Mouse (Mus musculus) MEL (cell line): Measurements from ENCODE around the gene Itga11. TPM values are rescaled to one million over a fixed set of nuclear protein-coding genes. Genes with fewer than 3 reads are reported as not detected.

Source experiments
- DNase-seq: peaks from one replicate; pipeline ENCODE4 v3.0.0; 2011; ENCODE audit warnings: low read depth, low spot score
- H3K27ac ChIP-seq: 2 replicates; pipeline ENCODE4 v1.5.1; 2012; ENCODE audit warnings: low read depth, mild to moderate bottlenecking, control low read depth, low read length, moderate library complexity; ENCODE audit not compliant: control insufficient read depth
- H3K27me3 ChIP-seq, 2 experiments: fragments of 150-350 bp in 1 of 2; sonication (generic) in 1 of 2; 2 replicates each; pipeline ENCODE4 v1.6.1; 2012; ENCODE audit warnings: low read length in 2 of 2, mild to moderate bottlenecking in 2 of 2, improper control_type of control experiment in 1 of 2, moderate library complexity in 1 of 2; ENCODE audit not compliant: insufficient read depth in 2 of 2, control insufficient read depth in 1 of 2
- H3K36me3 ChIP-seq, 2 experiments: 2 replicates each; pipeline ENCODE4 v1.6.1; 2012 to 2014; ENCODE audit warnings: low read length in 2 of 2, improper control_type of control experiment in 1 of 2, inconsistent platforms in 1 of 2, mild to moderate bottlenecking in 1 of 2; ENCODE audit not compliant: insufficient read depth in 2 of 2, control insufficient read depth in 1 of 2
- H3K4me1 ChIP-seq, 2 experiments: fragments of 150-350 bp in 1 of 2; sonication (generic) in 1 of 2; 2 replicates each; pipeline ENCODE4 v1.6.1; 2012; ENCODE audit warnings: low read length in 2 of 2, improper control_type of control experiment in 1 of 2, mild to moderate bottlenecking in 1 of 2; ENCODE audit not compliant: insufficient read depth in 2 of 2, control insufficient read depth in 1 of 2
- H3K4me3 ChIP-seq, 2 experiments: fragments of 150-350 bp in 1 of 2; sonication (generic) in 1 of 2; 2 replicates each; pipeline ENCODE4 v1.5.1; 2012; ENCODE audit warnings: low read depth in 2 of 2, low read length in 2 of 2, mild to moderate bottlenecking in 2 of 2, moderate library complexity in 2 of 2, control low read depth in 1 of 2, improper control_type of control experiment in 1 of 2; ENCODE audit not compliant: control insufficient read depth in 1 of 2, insufficient read depth in 1 of 2
- H3K79me2 ChIP-seq: 2 replicates; pipeline ENCODE4 v1.6.1; 2012; ENCODE audit warnings: mild to moderate bottlenecking, low read length, moderate library complexity; ENCODE audit not compliant: control insufficient read depth, poor library complexity, insufficient read depth
- H3K9ac ChIP-seq: 2 replicates; pipeline ENCODE4 v1.6.1; 2012; ENCODE audit warnings: low read depth, mild to moderate bottlenecking, control low read depth, low read length, moderate library complexity; ENCODE audit not compliant: control insufficient read depth, poor library complexity, severe bottlenecking
- H3K9me3 ChIP-seq: fragments of 150-350 bp; sonication (generic); replicated peaks from 2 replicates; pipeline ENCODE4 v1.6.1; 2012; ENCODE audit warnings: mild to moderate bottlenecking, low read length, improper control_type of control experiment, moderate library complexity; ENCODE audit not compliant: insufficient read depth
- CHD1 ChIP-seq: IDR thresholded peaks from 2 replicates; pipeline ENCODE4 v1.6.1; 2012; ENCODE audit warnings: low read depth, mild to moderate bottlenecking, inconsistent platforms, low read length, improper control_type of control experiment
- CTCF ChIP-seq, 3 experiments: IDR thresholded peaks in 2 of 3; conservative IDR thresholded peaks in 1 of 3; 2 replicates each; pipeline ENCODE4 v1.5.1; 2011 to 2012; ENCODE audit warnings: low read length in 3 of 3, low read depth in 2 of 3, mild to moderate bottlenecking in 2 of 3, improper control_type of control experiment in 1 of 3, inconsistent platforms in 1 of 3, mixed read lengths in 1 of 3, moderate library complexity in 1 of 3; ENCODE audit not compliant: control insufficient read depth in 1 of 3, insufficient read depth in 1 of 3, poor library complexity in 1 of 3, severe bottlenecking in 1 of 3
- E2F4 ChIP-seq: IDR thresholded peaks from 2 replicates; pipeline ENCODE4 v1.6.1; 2011; ENCODE audit warnings: low read depth, low read length, improper control_type of control experiment, borderline replicate concordance
- EP300 ChIP-seq, 2 experiments: IDR thresholded peaks; 2 replicates each; pipeline ENCODE4 v1.6.1; 2011; ENCODE audit warnings: improper control_type of control experiment in 2 of 2, low read length in 2 of 2, low read depth in 1 of 2, mild to moderate bottlenecking in 1 of 2
- GATA1 ChIP-seq: IDR thresholded peaks from 2 replicates; pipeline ENCODE4 v1.6.1; 2011; ENCODE audit warnings: low read depth, low read length, improper control_type of control experiment
- HCFC1 ChIP-seq: IDR thresholded peaks from 2 replicates; pipeline ENCODE4 v1.6.1; 2012; ENCODE audit warnings: low read depth, mild to moderate bottlenecking, inconsistent platforms, low read length, improper control_type of control experiment, moderate library complexity
- KAT2A ChIP-seq: conservative IDR thresholded peaks from 2 replicates; pipeline ENCODE4 v1.6.1; 2012; ENCODE audit warnings: low read depth, low read length, improper control_type of control experiment, inconsistent platforms
- MAFK ChIP-seq: IDR thresholded peaks from 2 replicates; pipeline ENCODE4 v1.6.1; 2011; ENCODE audit warnings: low read depth, mild to moderate bottlenecking, low read length, improper control_type of control experiment, borderline replicate concordance
- MAX ChIP-seq: IDR thresholded peaks from 2 replicates; pipeline ENCODE4 v1.6.1; 2011; ENCODE audit warnings: low read length, improper control_type of control experiment
- MAZ ChIP-seq: IDR thresholded peaks from 2 replicates; pipeline ENCODE4 v1.6.1; 2012; ENCODE audit warnings: low read depth, mild to moderate bottlenecking, inconsistent platforms, low read length, improper control_type of control experiment
- MEF2A ChIP-seq: IDR thresholded peaks from 2 replicates; pipeline ENCODE4 v1.6.1; 2014; ENCODE audit warnings: low read depth, mild to moderate bottlenecking, inconsistent platforms, low read length, improper control_type of control experiment; ENCODE audit not compliant: poor library complexity, insufficient replicate concordance, severe bottlenecking; ENCODE audit errors: extremely low read depth
- MXI1 ChIP-seq: IDR thresholded peaks from 2 replicates; pipeline ENCODE4 v1.6.1; 2011; ENCODE audit warnings: mild to moderate bottlenecking, low read depth, low read length, improper control_type of control experiment
- MYC ChIP-seq: IDR thresholded peaks from 2 replicates; pipeline ENCODE4 v1.6.1; 2011; ENCODE audit warnings: low read depth, mild to moderate bottlenecking, low read length, improper control_type of control experiment, moderate library complexity
- POLR2A ChIP-seq, 2 experiments: IDR thresholded peaks; 2 replicates each; pipeline ENCODE4 v1.6.1; 2011 to 2012; ENCODE audit warnings: low read length in 2 of 2, mild to moderate bottlenecking in 2 of 2, control low read depth in 1 of 2, improper control_type of control experiment in 1 of 2, low read depth in 1 of 2, moderate library complexity in 1 of 2; ENCODE audit not compliant: control insufficient read depth in 1 of 2, insufficient read depth in 1 of 2, poor library complexity in 1 of 2
- RAD21 ChIP-seq: IDR thresholded peaks from 2 replicates; pipeline ENCODE4 v1.6.1; 2011; ENCODE audit warnings: mild to moderate bottlenecking, low read depth, low read length, improper control_type of control experiment
- SMC3 ChIP-seq: IDR thresholded peaks from 2 replicates; pipeline ENCODE4 v1.6.1; 2011; ENCODE audit warnings: low read depth, low read length, improper control_type of control experiment
- TAL1 ChIP-seq: IDR thresholded peaks from 2 replicates; pipeline ENCODE4 v1.6.1; 2012; ENCODE audit warnings: mild to moderate bottlenecking, inconsistent platforms, low read length, moderate library complexity, mixed read lengths
- TCF12 ChIP-seq: IDR thresholded peaks from 2 replicates; pipeline ENCODE4 v1.6.1; 2014; ENCODE audit warnings: low read depth, mild to moderate bottlenecking, inconsistent platforms, low read length, improper control_type of control experiment, moderate library complexity
- UBTF ChIP-seq: IDR thresholded peaks from 2 replicates; pipeline ENCODE4 v1.6.1; 2012; ENCODE audit warnings: low read depth, mild to moderate bottlenecking, inconsistent platforms, low read length, improper control_type of control experiment, moderate library complexity, borderline replicate concordance; ENCODE audit not compliant: insufficient read depth
- USF1 ChIP-seq: IDR thresholded peaks from 2 replicates; pipeline ENCODE4 v1.6.1; 2014; ENCODE audit warnings: low read depth, mild to moderate bottlenecking, inconsistent platforms, low read length, improper control_type of control experiment, moderate library complexity
- ZC3H11A ChIP-seq: IDR thresholded peaks from 2 replicates; pipeline ENCODE4 v1.6.1; 2012; ENCODE audit warnings: low read depth, mild to moderate bottlenecking, inconsistent platforms, low read length, improper control_type of control experiment
- ZKSCAN1 ChIP-seq: IDR thresholded peaks from 2 replicates; pipeline ENCODE4 v1.6.1; 2012; ENCODE audit warnings: low read depth, mild to moderate bottlenecking, inconsistent platforms, low read length, improper control_type of control experiment, moderate library complexity
- ZMIZ1 ChIP-seq: IDR thresholded peaks from 2 replicates; pipeline ENCODE4 v1.6.1; 2012; ENCODE audit warnings: low read depth, mild to moderate bottlenecking, inconsistent platforms, low read length, improper control_type of control experiment, moderate library complexity
- ZNF384 ChIP-seq: IDR thresholded peaks from 2 replicates; pipeline ENCODE4 v1.6.1; 2012; ENCODE audit warnings: low read depth, mild to moderate bottlenecking, inconsistent platforms, low read length, improper control_type of control experiment
- polyA plus RNA-seq, 2 experiments: library from polyadenylated mRNA; stranded (reverse) in 1 of 2; unstranded in 1 of 2; fragments of >175 nt in 1 of 2; fragments of >200 nt in 1 of 2; gene quantifications; 2 replicates each; pipeline versions ENCODE4 v1.2.1 to v1.2.4; 2012; ENCODE audit warnings: low replicate concordance in 2 of 2, low read depth in 1 of 2; ENCODE audit not compliant: insufficient read length in 2 of 2, insufficient read depth in 1 of 2, missing spikeins in 1 of 2
- total RNA-seq: library from RNA; depleted of rRNA; stranded (reverse); fragments of 300-350 nt; gene quantifications from 2 replicates; pipeline ENCODE4 v1.2.3, GENCODE M21; 2012

Gene Itga11
- total and polyA plus RNA-seq, 3 experiments: not detected

DNA sequence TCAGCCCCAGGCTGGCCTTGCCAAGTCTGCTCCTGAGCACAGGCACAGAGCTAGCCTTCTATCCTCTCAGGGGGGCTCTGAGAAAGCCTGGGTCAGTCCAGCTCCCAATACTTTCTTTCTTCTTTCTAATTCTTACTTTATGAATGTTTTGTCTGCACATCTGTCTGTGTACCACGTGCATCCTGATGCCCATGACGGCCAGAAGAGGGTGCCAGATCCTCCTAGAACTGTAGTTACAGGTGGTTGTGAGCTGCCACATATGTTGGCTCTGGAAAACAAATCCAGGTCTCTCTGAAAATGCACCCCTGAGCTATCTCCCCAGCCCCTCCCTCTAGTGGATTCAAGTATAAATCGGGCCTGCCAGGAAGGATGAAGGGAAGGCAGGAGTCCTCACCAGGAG, 82.0 kb downstream of the Itga11 start:
- no peaks in the 10 kb centered on the region for H3K4me1 ChIP-seq
- H3K79me2 ChIP-seq: no peaks in the 10 kb centered on the region
- no peak overlapping the region for H3K27ac ChIP-seq
- no peaks in the 10 kb centered on the region for H3K27me3 ChIP-seq
- H3K9ac ChIP-seq: no peak overlapping the region
- H3K9me3 ChIP-seq: no peaks in the 10 kb centered on the region
- no peaks in the 10 kb centered on the region for H3K36me3 ChIP-seq
- peak; percentile 47 for DNase-seq
- TF ChIP-seq MYC (peak; percentile 72), POLR2A (IDR thresholded peaks at IDR 0.05; ENCODE audit: control insufficient read depth in 1 of 2, insufficient read depth in 1 of 2, low read depth in 1 of 2, low read length in 2 of 2, poor library complexity in 1 of 2) (no peak), CTCF (IDR thresholded peaks at IDR 0.05 in 2 of 3, conservative IDR thresholded peaks at IDR 0.05 in 1 of 3; ENCODE audit: control insufficient read depth in 1 of 3, insufficient read depth in 1 of 3, low read depth in 2 of 3, low read length in 3 of 3, poor library complexity in 1 of 3, severe bottlenecking in 1 of 3) (peak; percentile 41 to 71 (median 66)), MEF2A (no peak), SMC3 (peak; percentile 72), ZKSCAN1 (no peak), EP300 (IDR thresholded peaks at IDR 0.05; ENCODE audit: low read depth in 1 of 2, low read length in 2 of 2) (no peak), RAD21 (peak; percentile 57), USF1 (peak; percentile 67; the same call in 1 of the 2 replicates), ZC3H11A (peak; percentile 27; the same call in 1 of the 2 replicates), MAX (peak; percentile 31; the same call in 1 of the 2 replicates), ZMIZ1 (no peak)
- TF ChIP-seq, all 39 proteins: peak for 7
- no peak overlapping the region for H3K4me3 ChIP-seq

DNA sequence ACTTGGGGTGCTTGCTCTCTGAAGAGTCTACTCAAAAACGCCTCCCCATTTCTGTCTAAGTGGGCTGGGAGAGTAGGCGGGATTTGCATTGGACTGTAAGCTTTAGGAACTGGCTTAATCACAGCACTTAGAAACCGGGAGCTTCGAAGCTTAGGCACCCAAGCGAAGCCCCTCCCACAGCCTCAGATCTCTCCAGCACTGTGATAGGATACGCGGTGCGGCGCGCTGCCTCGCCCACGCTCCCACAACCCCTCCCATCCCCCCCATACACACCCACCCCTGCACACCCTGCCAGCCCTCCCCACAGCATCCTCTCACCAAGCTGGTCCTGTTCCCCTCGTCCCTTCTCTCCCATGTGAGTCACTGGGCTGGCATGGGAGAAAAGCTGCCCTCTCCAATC, 85.9 kb downstream of the Itga11 start:
- Histone ChIP-seq H3K36me3 (no peaks in the 10 kb centered on the region), H3K4me3 (no peak overlapping the region), H3K9me3 (no peaks in the 10 kb centered on the region), H3K27me3 (no peaks in the 10 kb centered on the region), H3K9ac (no peak overlapping the region), H3K27ac (no peak overlapping the region), H3K4me1 (no peaks in the 10 kb centered on the region), H3K79me2 (no peaks in the 10 kb centered on the region)
- no peak for DNase-seq
- TF ChIP-seq TCF12 (no peak), MAZ (no peak), POLR2A (IDR thresholded peaks at IDR 0.05; ENCODE audit: control insufficient read depth in 1 of 2, insufficient read depth in 1 of 2, low read depth in 1 of 2, low read length in 2 of 2, poor library complexity in 1 of 2) (no peak), E2F4 (no peak), EP300 (IDR thresholded peaks at IDR 0.05; ENCODE audit: low read depth in 1 of 2, low read length in 2 of 2) (no peak), USF1 (no peak), CHD1 (no peak), MXI1 (no peak), MEF2A (no peak), MAFK (no peak), MYC (no peak), GATA1 (no peak), HCFC1 (no peak), UBTF (no peak), SMC3 (no peak), KAT2A (no peak), ZNF384 (no peak), TAL1 (no peak), ZKSCAN1 (no peak)
